Mouse (Mus musculus) stomach, postnatal 0 days (tissue): ENCODE data around the gene Olfr134. TPM values are rescaled to one million over a fixed set of nuclear protein-coding genes. Genes with fewer than 3 reads are reported as not detected.
"Not testable (repeated sequence)": the region's sequence is repeated elsewhere in the genome, so short reads cannot be mapped to it uniquely, and the experiment has no call there.

ENCODE experiments used
- ATAC-seq: fragments of 200-750 bp; cut with Nextera tagmentation; 2 replicates; pipeline ENCODE4 v1.8.0; 2017; ENCODE audit not compliant: low FRiP score, low TSS enrichment
- DNase-seq: peaks from one replicate; pipeline ENCODE4 v3.0.0-alpha.2; 2016; ENCODE audit warnings: low spot score
- H3K27ac ChIP-seq: fragments of 300-500 bp; sonication (generic); replicated peaks from 2 replicates; pipeline ENCODE4 v1.5.1; 2014; ENCODE audit warnings: mild to moderate bottlenecking, control low read depth
- H3K27me3 ChIP-seq: fragments of 300-500 bp; sonication (generic); 2 replicates; pipeline ENCODE4 v1.6.1; 2014; ENCODE audit warnings: low read length; ENCODE audit not compliant: control insufficient read depth, insufficient read depth
- H3K36me3 ChIP-seq: fragments of 300-500 bp; sonication (generic); 2 replicates; pipeline ENCODE4 v1.6.1; 2014; ENCODE audit warnings: low read length, mixed read lengths; ENCODE audit not compliant: control insufficient read depth, insufficient read depth
- H3K4me1 ChIP-seq: fragments of 300-500 bp; sonication (generic); replicated peaks from 2 replicates; pipeline ENCODE4 v1.6.1; 2014; ENCODE audit warnings: antibody characterized with exemption; ENCODE audit not compliant: control insufficient read depth, insufficient read depth
- H3K4me2 ChIP-seq: fragments of 300-500 bp; sonication (generic); replicated peaks from 2 replicates; pipeline ENCODE4 v1.6.1; 2014; ENCODE audit warnings: low read depth, mild to moderate bottlenecking, control low read depth, moderate library complexity
- H3K4me3 ChIP-seq: fragments of 300-500 bp; sonication (generic); 2 replicates; pipeline ENCODE4 v1.5.1; 2014; ENCODE audit warnings: low read depth, low read length, control low read depth
- H3K9ac ChIP-seq: fragments of 300-500 bp; sonication (generic); 2 replicates; pipeline ENCODE4 v1.6.1; 2014; ENCODE audit warnings: mild to moderate bottlenecking, low read length, control low read depth, mixed read lengths
- H3K9me3 ChIP-seq: fragments of 300-500 bp; sonication (generic); 2 replicates; pipeline ENCODE4 v1.6.1; 2016; ENCODE audit warnings: low read length; ENCODE audit not compliant: control insufficient read depth
- CTCF ChIP-seq: IDR thresholded peaks from 2 replicates; pipeline ENCODE4 v1.5.1; 2016; ENCODE audit warnings: antibody characterized with exemption, low read depth, mild to moderate bottlenecking, moderate library complexity
- EP300 ChIP-seq: optimal IDR thresholded peaks from 2 replicates; pipeline ENCODE3; 2016; ENCODE audit warnings: antibody characterized with exemption
- WGBS: fragments of 180-500 bp; shearing (Covaris S2); extraction: QIAGEN DNeasy Blood & Tissue Kit; methylation state at CpG from one replicate; pipeline ENCODE4 v1.1.7; 2014; 5-methylcytosine and 5-hydroxymethylcytosine counted together
- polyA plus RNA-seq: library from polyadenylated mRNA; unstranded; fragments of >200 nt; fragmentation: Nextera tagmentation; extraction: Ambion mirVana; gene quantifications from 2 replicates; pipeline ENCODE4 v1.2.1, GENCODE M21; 2015

Olfr134 gene
- not detected in 2 replicates for polyA plus RNA-seq

- TF ChIP-seq CTCF (no peak), EP300 (no peak)
- H3K27ac ChIP-seq, result no peak within 1 kb of the TSS
Measured at GRCm38 (mm10) chr17:38171088-38171487, at the start of gene Olfr134. Olfr134 (plus strand) TSS chr17:38171388.

DNA sequence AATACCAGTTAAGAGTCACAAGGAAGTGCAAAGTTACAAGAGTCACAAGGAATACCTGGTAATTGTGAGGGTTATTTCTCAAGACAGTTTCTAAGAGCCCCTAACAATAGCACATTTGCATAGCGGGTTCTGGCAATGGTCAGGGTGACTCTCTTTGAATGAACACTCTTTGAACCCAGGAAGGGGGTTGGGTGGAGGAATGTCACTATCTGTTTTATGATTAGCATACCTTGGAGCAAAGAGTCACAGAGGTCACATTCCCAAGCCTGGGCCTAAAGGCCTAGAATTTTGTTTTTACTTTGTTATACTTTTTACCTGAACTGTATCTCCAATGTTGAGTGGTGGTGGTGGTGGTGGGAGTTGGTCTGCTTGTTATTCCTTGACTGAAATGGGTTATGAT lies 47.0 kb upstream of the Olfr134 start:
- not testable (repeated sequence) for H3K4me3 ChIP-seq, H3K9me3 ChIP-seq, H3K36me3 ChIP-seq, ATAC-seq, H3K4me2 ChIP-seq, H3K27ac ChIP-seq, H3K4me1 ChIP-seq, H3K9ac ChIP-seq, H3K27me3 ChIP-seq, DNase-seq
- 90% methylated on average over 1 of the region's 1 CpGs for WGBS

More at GRCm38 (mm10) chr17:38171088-38171487, at the start of gene Olfr134:
- DNase-seq (no peak), ATAC-seq (no peak)
- Histone ChIP-seq H3K36me3 (no peaks in the 10 kb centered on the region), H3K4me2 (no peak within 1 kb of the TSS), H3K4me3 (no peak within 1 kb of the TSS), H3K9ac (no peak within 1 kb of the TSS), H3K27me3 (no peaks in the 10 kb centered on the region), H3K4me1 (no peaks in the 10 kb centered on the region), H3K9me3 (no peaks in the 10 kb centered on the region)
- 72% methylated on average over 3 of the region's 3 CpGs for WGBS

- 73% methylated on average over 3 of the region's 3 CpGs for WGBS
Measured at GRCm38 (mm10) chr17:38125371-38125770, 45.8 kb upstream of the Olfr134 start.

DNA sequence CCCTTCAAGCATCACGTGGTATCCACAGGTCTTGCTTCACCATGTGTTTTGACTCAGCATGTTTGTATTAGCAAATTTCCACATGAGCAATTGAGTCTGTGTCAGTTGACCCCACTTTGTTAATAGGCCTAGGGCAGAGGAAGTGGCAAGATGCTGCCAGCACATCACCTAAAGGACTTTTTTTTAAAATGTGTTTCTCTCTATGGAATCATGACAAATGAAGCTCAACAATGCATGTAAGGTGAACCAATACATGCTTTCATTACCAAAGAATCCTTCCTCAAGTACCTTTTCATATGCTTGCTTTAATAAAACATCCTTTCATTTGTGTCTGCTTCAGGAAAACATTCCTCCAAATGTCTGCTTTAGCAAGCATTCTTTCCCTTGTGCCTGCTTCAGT lies 36.8 kb upstream of the Olfr134 start, which contains the start of gene Olfr132:
Gene Olfr132 (minus strand): TSS at position 101 of the 400 bp plus-strand sequence.
- no peaks in the 10 kb centered on the region for H3K36me3 ChIP-seq
- H3K9me3 ChIP-seq, result no peaks in the 10 kb centered on the region
- no peaks in the 10 kb centered on the region for H3K27me3 ChIP-seq
- ATAC-seq (no peak), DNase-seq (no peak)
- H3K4me2 ChIP-seq, result no peak within 1 kb of the TSS
- H3K9ac ChIP-seq, result no peak within 1 kb of the TSS
- no peak within 1 kb of the TSS for H3K4me3 ChIP-seq
- TF ChIP-seq CTCF, result no peak
- TF ChIP-seq EP300, result no peak
- no peak within 1 kb of the TSS for H3K27ac ChIP-seq
- H3K4me1 ChIP-seq, result no peaks in the 10 kb centered on the region
- 62% methylated on average over 1 of the region's 1 CpGs for WGBS

More at GRCm38 (mm10) chr17:38125371-38125770, 45.8 kb upstream of the Olfr134 start:
- not testable (repeated sequence) for H3K36me3 ChIP-seq, H3K4me1 ChIP-seq, ATAC-seq, H3K27ac ChIP-seq, H3K4me2 ChIP-seq, H3K9me3 ChIP-seq, H3K9ac ChIP-seq, H3K4me3 ChIP-seq, DNase-seq, H3K27me3 ChIP-seq

- Histone ChIP-seq H3K4me2 (no peak within 1 kb of the TSS), H3K4me3 (no peak within 1 kb of the TSS), H3K27ac (no peak within 1 kb of the TSS), H3K4me1 (no peaks in the 10 kb centered on the region), H3K9me3 (no peaks in the 10 kb centered on the region), H3K36me3 (no peaks in the 10 kb centered on the region), H3K27me3 (no peaks in the 10 kb centered on the region), H3K9ac (no peak within 1 kb of the TSS)
- no peak for ATAC-seq
- no peak for DNase-seq
- WGBS, result 88% methylated on average over 2 of the region's 2 CpGs
- TF ChIP-seq CTCF (no peak), EP300 (no peak)
Measured at GRCm38 (mm10) chr17:38144981-38145380, 26.2 kb upstream of the Olfr134 start, which contains the start of gene Olfr133. Olfr133 (plus strand) TSS chr17:38145281.

DNA sequence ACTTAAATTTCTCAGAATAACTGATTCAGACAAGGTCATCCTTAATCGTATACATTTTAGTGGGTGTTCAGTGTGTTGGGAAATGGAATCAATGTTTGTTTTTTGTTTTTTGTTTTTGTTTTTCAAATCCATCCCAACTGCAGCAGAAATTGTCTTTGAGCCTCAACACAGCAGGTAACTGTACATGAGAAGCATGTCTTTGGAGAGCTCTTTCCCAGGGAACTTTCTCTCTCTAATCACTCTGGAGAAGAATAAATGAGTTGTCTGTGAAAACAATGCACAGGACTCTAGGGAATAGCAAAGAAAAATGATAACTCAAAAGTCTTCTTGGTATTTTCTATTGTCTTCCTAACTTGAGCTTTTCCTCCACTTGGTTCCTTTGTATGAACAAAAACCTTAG lies 32.8 kb downstream of the Olfr134 start, which contains the start of gene Olfr135:
Gene Olfr135 (plus strand): TSS at position 301 of the 400 bp plus-strand sequence.
- no peak within 1 kb of the TSS for H3K4me3 ChIP-seq
- no peaks in the 10 kb centered on the region for H3K9me3 ChIP-seq
- H3K9ac ChIP-seq, result no peak within 1 kb of the TSS
- H3K27me3 ChIP-seq, result no peaks in the 10 kb centered on the region
- TF ChIP-seq CTCF, result no peak
- TF ChIP-seq EP300, result no peak
- no peaks in the 10 kb centered on the region for H3K4me1 ChIP-seq
- ATAC-seq (no peak), DNase-seq (no peak)
- no peaks in the 10 kb centered on the region for H3K36me3 ChIP-seq
- no peak within 1 kb of the TSS for H3K4me2 ChIP-seq
- 91% methylated on average over 1 of the region's 1 CpGs for WGBS
- H3K27ac ChIP-seq, result no peak within 1 kb of the TSS

Other genes with a start within 250 kb of the Olfr134 start
- not detected in 2 replicates for gene Olfr761, start 218.3 kb upstream of the Olfr134 start, polyA plus RNA-seq
- not detected in 2 replicates for gene Olfr129, start 111.3 kb upstream of the Olfr134 start, polyA plus RNA-seq
- gene Olfr130, start 107.5 kb upstream of the Olfr134 start, polyA plus RNA-seq, result not detected in 2 replicates
- not detected in 2 replicates for gene Olfr131, start 82.7 kb upstream of the Olfr134 start, polyA plus RNA-seq
- gene Olfr132, start 36.9 kb upstream of the Olfr134 start, polyA plus RNA-seq, result not detected in 2 replicates
- not detected in 2 replicates for gene Olfr133, start 26.1 kb upstream of the Olfr134 start, polyA plus RNA-seq
- gene Olfr135, start 32.9 kb downstream of the Olfr134 start, polyA plus RNA-seq, result not detected in 2 replicates
- gene Olfr138, start 89.6 kb downstream of the Olfr134 start, polyA plus RNA-seq, result not detected in 2 replicates
- not detected in 2 replicates for gene Olfr137, start 136.2 kb downstream of the Olfr134 start, polyA plus RNA-seq
- gene Olfr136, start 158.4 kb downstream of the Olfr134 start, polyA plus RNA-seq, result not detected in 2 replicates
- not detected in 2 replicates for gene Esp36, start 248.8 kb downstream of the Olfr134 start, polyA plus RNA-seq